Mouse (Mus musculus) mouse embryonic stem cell (cell line): ENCODE data around the gene Vps8.
"Not testable (repeated sequence)": the region's sequence is repeated elsewhere in the genome, so short reads cannot be mapped to it uniquely, and the experiment has no call there.

ENCODE experiments used
- in situ Hi-C, 2 experiments: fragments of 300-500 bp; cut with MboI; formaldehyde crosslinking; loops; 1 replicate in 1 of 2; 3 replicates in 1 of 2; pipeline ENCODE4 v1.14.3; 2019 to 2020; ENCODE audit warnings: low sequenced_read_pairs in 2 of 2, low pct_unique_long_range_greater_than_20kb in 1 of 2, mixed read lengths in 1 of 2; ENCODE audit not compliant: unreplicated experiment in 1 of 2

The Vps8 gene

DNA sequence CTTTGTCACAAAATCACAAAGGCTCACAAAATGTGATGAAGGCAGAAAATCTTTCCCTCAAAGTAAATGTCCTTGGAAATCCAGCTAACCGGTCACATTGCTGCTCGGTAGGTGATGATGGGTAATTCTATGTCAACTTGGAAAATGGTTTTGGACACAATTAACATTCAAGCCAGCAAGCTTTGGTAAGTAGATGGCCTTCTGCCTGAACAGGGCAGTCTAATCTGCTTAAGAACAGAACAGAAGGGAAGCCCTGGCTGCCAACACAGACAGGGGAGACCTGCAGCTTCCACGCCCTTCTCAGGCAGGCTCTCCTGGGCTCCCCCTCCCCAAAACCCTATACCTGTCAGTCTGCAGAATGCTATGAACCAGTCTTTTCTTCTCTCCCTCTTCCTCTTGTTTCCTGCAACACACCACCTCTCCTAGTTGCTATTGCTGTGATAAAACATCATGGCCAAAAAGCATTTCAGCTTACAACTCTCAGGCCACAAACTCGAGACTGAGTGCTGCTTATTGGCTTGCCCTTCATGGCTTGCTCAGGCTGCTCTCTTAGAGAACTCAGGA, 242.6 kb downstream of the Vps8 start:
- in situ Hi-C loops, result no loop called here

DNA sequence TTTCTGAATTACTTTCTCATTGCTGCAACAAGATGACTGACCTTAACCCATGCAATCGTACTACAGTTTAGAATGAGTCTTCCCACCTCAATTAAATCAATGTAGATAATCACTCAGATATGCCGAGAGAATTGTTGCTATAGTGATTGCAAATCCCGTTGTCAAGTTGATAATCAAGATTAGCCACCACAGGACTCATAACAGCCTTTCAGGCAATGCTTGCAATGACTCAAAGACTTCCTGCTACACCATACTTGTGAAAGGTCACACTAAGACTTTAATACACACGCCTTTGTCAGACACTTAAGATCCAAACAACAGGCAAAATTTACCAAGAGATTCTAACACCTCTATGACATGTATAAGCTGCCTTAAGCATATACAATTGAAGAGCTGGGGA, 249.0 kb downstream of the Vps8 start:
- in situ Hi-C loops, result no loop called here

DNA sequence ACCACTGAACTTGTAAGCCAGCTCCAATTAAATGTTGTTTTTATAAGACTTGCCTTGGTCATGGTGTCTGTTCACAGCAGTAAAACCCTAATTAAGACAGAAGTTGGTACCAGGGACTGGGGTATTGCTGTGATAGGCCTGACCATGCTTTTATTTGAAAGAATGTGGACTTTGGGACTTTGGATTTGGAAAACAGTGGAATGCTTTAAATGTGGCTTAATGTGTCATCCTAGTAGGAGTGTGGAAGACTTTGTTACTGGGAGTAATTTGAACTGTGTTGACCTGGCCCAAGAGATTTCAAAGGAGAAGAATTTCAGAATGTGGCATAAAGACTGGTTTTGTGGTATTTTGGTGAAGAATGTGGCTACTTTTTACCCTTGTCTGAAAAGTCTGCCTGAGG, 250.1 kb downstream of the Vps8 start:
- in situ Hi-C loops, result not testable (repeated sequence)

DNA sequence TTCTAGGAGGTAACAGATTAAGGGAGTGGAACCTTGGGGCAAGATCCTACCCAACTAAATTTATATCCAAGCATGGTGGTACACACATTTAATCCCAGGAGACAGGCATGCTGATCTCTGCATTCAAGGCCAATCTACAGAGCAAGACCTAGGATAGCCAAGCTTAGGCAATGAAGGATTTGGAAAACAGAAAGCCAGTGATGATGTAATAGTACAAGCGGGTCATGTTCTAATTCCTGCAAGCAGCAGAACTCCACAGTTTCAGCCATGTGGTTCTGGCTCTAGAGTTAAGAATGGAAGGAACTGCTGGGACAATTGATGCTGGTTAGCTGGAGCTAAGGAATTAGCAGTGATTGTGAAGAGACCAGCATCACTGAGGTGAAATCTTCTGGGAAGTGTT, 250.7 kb downstream of the Vps8 start:
- in situ Hi-C loops, result not testable (repeated sequence)

DNA sequence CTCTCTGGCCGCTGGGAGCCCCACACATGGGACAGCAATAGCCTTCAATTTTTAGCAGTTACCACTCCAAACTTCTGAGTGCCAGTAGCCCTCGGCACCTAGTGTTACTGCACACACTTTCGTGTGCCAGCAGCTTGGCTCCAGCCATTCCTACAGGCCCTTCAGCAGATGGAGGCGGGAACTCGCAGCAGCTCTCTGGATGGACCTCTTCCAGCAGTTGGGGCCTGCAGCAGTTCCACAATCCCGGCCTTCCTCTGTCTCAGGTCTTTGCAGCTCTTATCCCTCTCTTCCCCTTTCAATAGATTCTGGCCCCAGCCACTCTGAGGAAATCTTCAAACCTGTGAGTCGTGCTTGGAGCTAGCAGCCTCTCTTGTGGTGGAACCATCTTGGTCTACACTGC, 253.9 kb downstream of the Vps8 start:
- in situ Hi-C loops, result no loop called here

DNA sequence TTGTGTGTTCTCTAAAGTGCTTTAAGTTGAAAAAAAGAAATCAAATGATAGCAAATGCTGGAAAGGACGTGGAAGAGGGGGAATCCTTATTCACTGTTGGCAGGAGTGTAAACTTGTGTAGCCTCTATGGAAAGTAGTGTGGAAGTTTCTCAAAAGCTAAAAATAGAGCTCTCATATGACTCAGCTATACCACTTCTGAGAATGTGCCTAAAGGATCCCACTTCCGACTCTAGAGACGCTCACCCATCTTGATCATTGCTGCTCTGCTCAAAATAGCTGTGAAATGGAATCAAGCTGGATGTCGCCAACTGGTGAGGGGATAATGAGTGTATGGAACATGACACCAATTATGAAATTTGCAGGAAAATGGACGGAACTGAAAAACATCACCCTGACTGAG, 264.5 kb downstream of the Vps8 start:
- in situ Hi-C loops, result no loop called here

DNA sequence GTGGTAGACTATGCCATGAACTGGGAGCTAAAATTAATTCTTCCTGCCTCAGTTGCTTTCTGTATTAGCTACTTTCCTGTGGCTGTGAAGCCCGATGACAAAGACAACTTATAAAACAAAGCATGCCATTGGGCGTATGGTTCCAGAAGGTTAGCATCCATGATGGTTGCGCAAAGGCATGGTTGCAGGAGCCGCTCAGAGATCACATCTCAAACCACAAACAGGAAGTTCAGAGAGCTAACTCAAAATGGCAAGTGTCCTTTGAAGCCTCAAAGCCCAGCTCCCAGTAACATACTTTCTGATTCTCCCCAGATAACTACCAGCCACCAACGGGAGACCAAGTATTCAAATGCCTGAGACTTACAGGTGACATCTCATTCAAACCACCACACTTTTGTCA, 266.2 kb downstream of the Vps8 start:
- in situ Hi-C loops, result no loop called here

DNA sequence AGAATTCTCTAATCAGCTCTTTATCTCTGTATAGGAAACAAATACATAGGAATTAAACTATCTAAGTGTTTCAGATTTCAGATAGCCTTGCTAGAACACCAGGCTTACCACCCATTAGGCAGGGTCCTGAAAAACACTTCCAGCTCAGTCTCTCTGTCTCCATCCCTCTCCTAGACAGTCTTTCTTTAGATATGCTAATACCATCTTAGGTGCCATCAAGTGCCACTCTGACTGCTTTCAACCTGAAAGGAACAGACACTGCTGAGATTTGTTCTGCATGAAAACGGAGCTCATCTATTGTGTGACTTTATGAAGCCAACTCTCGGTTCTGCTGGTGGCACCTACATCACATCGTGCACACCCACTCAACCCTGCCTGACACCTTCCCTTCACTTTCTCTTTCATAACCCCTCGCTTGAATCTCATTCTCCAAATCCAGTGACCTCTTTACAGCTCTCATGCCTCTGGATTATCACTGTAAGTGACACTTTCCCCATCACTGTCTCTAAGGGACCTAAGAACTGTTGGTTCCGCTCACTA, 267.4 kb downstream of the Vps8 start:
- in situ Hi-C loops, result no loop called here

DNA sequence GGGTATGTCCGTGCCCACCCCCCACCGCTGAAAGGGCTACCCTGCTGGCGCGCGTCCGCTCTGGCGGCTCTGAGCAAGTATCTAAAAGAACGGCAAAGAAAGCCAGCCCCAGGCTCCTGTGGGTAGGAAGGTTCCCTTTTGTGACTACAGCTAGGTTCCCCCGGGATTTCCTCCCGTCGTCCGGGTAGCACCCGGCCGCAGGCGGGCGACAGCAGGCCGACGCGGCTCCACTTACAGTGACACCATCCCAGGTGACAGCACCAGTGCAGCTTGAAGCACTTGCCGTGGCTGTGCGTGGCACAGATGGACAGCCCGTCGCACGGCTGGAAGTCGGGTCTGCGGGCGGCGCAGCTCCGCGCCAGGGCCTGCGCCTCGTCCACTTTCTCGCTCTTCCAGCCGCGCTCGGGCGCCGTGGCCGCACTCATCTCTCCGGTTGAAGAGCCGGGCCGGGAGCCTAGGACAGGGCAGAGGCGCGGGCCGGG, 271.1 kb downstream of the Vps8 start:
- in situ Hi-C loops, result no loop called here
